Comparison of ENCODE assay signal across 8 mouse cellular contexts in the genomic region with DNA sequence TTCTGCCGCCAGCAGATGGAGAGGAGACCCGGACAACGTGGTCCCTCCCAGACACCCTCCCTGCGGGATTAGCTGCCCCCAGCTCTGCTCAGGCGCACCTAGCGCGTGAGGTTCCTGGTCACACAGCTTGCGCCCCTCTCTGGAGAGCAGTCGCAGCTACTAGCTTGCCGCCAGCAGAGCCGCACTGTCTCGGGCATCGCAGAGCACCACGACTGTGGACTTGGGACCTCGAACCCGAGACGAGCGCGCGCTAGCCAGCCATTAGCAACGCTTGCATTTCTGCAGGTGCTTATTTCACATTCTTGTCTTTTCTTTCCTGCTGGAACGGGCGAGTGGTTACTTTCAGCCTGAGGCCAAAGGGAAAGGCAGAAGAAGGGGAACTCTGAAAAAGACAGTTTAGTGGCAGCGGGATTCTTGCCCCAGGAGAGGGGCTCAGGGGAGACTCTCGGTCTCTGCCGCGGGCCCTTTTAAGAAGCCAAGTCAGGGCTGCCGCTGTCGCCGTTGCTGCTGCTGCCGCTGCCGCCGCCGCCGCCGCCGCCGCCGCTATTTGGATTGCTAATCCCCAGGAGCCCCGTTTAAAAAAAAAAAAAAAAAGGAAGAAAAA. TPM values are rescaled to one million over a fixed set of nuclear protein-coding genes. Genes with fewer than 3 reads are reported as not detected.
DNase-seq lines count a peak whose midpoint lies in the region; ATAC-seq and TF ChIP-seq lines count a peak whose summit lies in the region.

No protein-coding gene starts in this region.

- 0 out of 2 replicates have a peak overlapping the region, but pooled peaks have one; percentile 7 for H3K27ac ChIP-seq in embryonic facial prominence, embryonic 15.5 days (replicated peaks)
- no peak overlapping the region for H3K27ac ChIP-seq in limb, embryonic 15.5 days
- H3K27ac ChIP-seq in midbrain, embryonic 15.5 days, result peak overlapping the region; percentile 89
- H3K27ac ChIP-seq in spleen, adult 2 months (ENCODE audit: insufficient read depth, low read length), result peak overlapping the region; percentile 95

- peak overlapping the region; percentile 98 for H3K4me2 ChIP-seq in embryonic facial prominence, embryonic 15.5 days (replicated peaks)
- H3K4me2 ChIP-seq in limb, embryonic 15.5 days, result peak overlapping the region; percentile 96
- H3K4me2 ChIP-seq in midbrain, embryonic 15.5 days, result peak overlapping the region; percentile 95

- TF ChIP-seq CTCF in spleen, adult 2 months (IDR thresholded peaks at IDR 0.05; ENCODE audit: extremely low read depth, insufficient read depth, insufficient read length, insufficient replicate concordance), result peak; percentile 30; the same call in 1 of the 2 replicates

- H3K36me3 ChIP-seq in embryonic facial prominence, embryonic 15.5 days, result no peaks in the 10 kb centered on the region
- no peaks in the 10 kb centered on the region for H3K36me3 ChIP-seq in limb, embryonic 15.5 days
- H3K36me3 ChIP-seq in midbrain, embryonic 15.5 days (replicated peaks), result no peaks in the 10 kb centered on the region
- peaks cover 2% of the 10 kb centered on the region; the same call in 1 of the 2 replicates for H3K36me3 ChIP-seq in spleen, adult 2 months (ENCODE audit: control insufficient read depth, insufficient read depth, low read length)

- peak; percentile 68 for ATAC-seq in embryonic facial prominence, embryonic 15.5 days (ENCODE audit: insufficient number of reproducible peaks, low FRiP score, low TSS enrichment, low read depth)
- no peak for ATAC-seq in limb, embryonic 15.5 days (ENCODE audit: insufficient number of reproducible peaks, low FRiP score, low TSS enrichment, low read depth)
- ATAC-seq in midbrain, embryonic 15.5 days (replicated peaks), result peak; percentile 89

- peak overlapping the region; percentile 69 for H3K4me3 ChIP-seq in embryonic facial prominence, embryonic 15.5 days (replicated peaks)
- H3K4me3 ChIP-seq in limb, embryonic 15.5 days, result peak overlapping the region; percentile 71
- H3K4me3 ChIP-seq in midbrain, embryonic 15.5 days, result peak overlapping the region; percentile 85
- peak overlapping the region; percentile 84 for H3K4me3 ChIP-seq in spleen, adult 2 months (ENCODE audit: extremely low read depth, insufficient read depth, insufficient read length)

- DNase-seq in A20 (ENCODE audit: low read depth, low spot score), result peak; percentile 87
- DNase-seq in adrenal gland, postnatal 4 days (ENCODE audit: low spot score in 2 of 2), result peak; percentile 18 to 21
- peak; percentile 61 to 63 for DNase-seq in heart, adult 9 months (ENCODE audit: low spot score in 2 of 2)
- peak; percentile 59 to 67 for DNase-seq in kidney, adult 8-10 months
- peak; percentile 50 to 68 for DNase-seq in spleen, adult 2 months (ENCODE audit: low read depth in 1 of 2, low spot score in 2 of 2)

- H3K9me3 ChIP-seq in embryonic facial prominence, embryonic 15.5 days (replicated peaks), result no peaks in the 10 kb centered on the region
- no peaks in the 10 kb centered on the region for H3K9me3 ChIP-seq in limb, embryonic 15.5 days
- no peaks in the 10 kb centered on the region for H3K9me3 ChIP-seq in midbrain, embryonic 15.5 days

- H3K27me3 ChIP-seq in embryonic facial prominence, embryonic 15.5 days, result peaks cover 53% of the 10 kb centered on the region
- peaks cover 35% of the 10 kb centered on the region for H3K27me3 ChIP-seq in limb, embryonic 15.5 days
- H3K27me3 ChIP-seq in midbrain, embryonic 15.5 days (replicated peaks), result no peaks in the 10 kb centered on the region
- no peaks in the 10 kb centered on the region for H3K27me3 ChIP-seq in spleen, adult 2 months (ENCODE audit: control insufficient read depth, insufficient read depth, low read length)

- under 1% methylated on average over 40 of the region's 40 CpGs for WGBS in embryonic facial prominence, embryonic 15.5 days
- WGBS in limb, embryonic 15.5 days, result under 1% methylated on average over 40 of the region's 40 CpGs
- WGBS in midbrain, embryonic 15.5 days, result under 1% methylated on average over 40 of the region's 40 CpGs
- 1% methylated on average over 40 of the region's 40 CpGs for WGBS in spleen, adult 2 months

- H3K9ac ChIP-seq in embryonic facial prominence, embryonic 15.5 days, result peak overlapping the region; percentile 44
- peak overlapping the region; percentile 33; the same call in 1 of the 2 replicates for H3K9ac ChIP-seq in limb, embryonic 15.5 days
- H3K9ac ChIP-seq in midbrain, embryonic 15.5 days, result peak overlapping the region; percentile 78

- TF ChIP-seq POLR2A in spleen, adult 2 months (IDR thresholded peaks at IDR 0.05; ENCODE audit: low read depth, low read length), result peak; percentile 17; the same call in 1 of the 2 replicates

- peaks cover 14% of the 10 kb centered on the region for H3K4me1 ChIP-seq in embryonic facial prominence, embryonic 15.5 days
- H3K4me1 ChIP-seq in limb, embryonic 15.5 days, result peaks cover 17% of the 10 kb centered on the region
- peaks cover 17% of the 10 kb centered on the region for H3K4me1 ChIP-seq in midbrain, embryonic 15.5 days
- peaks cover 6% of the 10 kb centered on the region; the same call in 1 of the 2 replicates for H3K4me1 ChIP-seq in spleen, adult 2 months (ENCODE audit: control insufficient read depth, insufficient read depth, insufficient read length)

RNA-seq across cellular contexts. Expression of gene Lmo2, which starts 11.8 kb away (rescaled TPM):
- 10 to 100 TPM; 40.0 to 41.3 TPM for total RNA-seq in adrenal gland, postnatal 4 days (2021)
- 18.6 and 20.8 TPM in 2 replicates for polyA plus RNA-seq in embryonic facial prominence, embryonic 15.5 days (2015; fragmentation: Nextera tagmentation; extraction: Ambion mirVana)
- polyA plus RNA-seq in limb, embryonic 15.5 days (2015; fragmentation: Nextera tagmentation; extraction: Ambion mirVana), result 16.4 and 18.7 TPM in 2 replicates
- 32.0 and 33.6 TPM in 2 replicates for polyA plus RNA-seq in midbrain, embryonic 15.5 days (2015; fragmentation: Nextera tagmentation; extraction: Ambion mirVana)
- polyA plus RNA-seq in spleen, adult 2 months (2012; rRNA removed), result 91.1 and 97.7 TPM in 2 replicates

RNA-seq across cellular contexts. Expression of gene Fbxo3, which starts 58.0 kb away (rescaled TPM):
- total RNA-seq in adrenal gland, postnatal 4 days (2021), result 10 to 100 TPM; 79.7 to 80.7 TPM
- polyA plus RNA-seq in embryonic facial prominence, embryonic 15.5 days (2015; fragmentation: Nextera tagmentation; extraction: Ambion mirVana), result 51.3 and 53.8 TPM in 2 replicates
- 52.0 and 53.5 TPM in 2 replicates for polyA plus RNA-seq in limb, embryonic 15.5 days (2015; fragmentation: Nextera tagmentation; extraction: Ambion mirVana)
- 73.4 and 76.2 TPM in 2 replicates for polyA plus RNA-seq in midbrain, embryonic 15.5 days (2015; fragmentation: Nextera tagmentation; extraction: Ambion mirVana)
- polyA plus RNA-seq in spleen, adult 2 months (2012; rRNA removed), result 9.5 and 9.6 TPM in 2 replicates

RNA-seq across cellular contexts. Expression of gene 4931422A03Rik, which starts 58.6 kb away (rescaled TPM):
- total RNA-seq in adrenal gland, postnatal 4 days (2021), result under 1 TPM in 1 of 2 experiments, not detected in 1; 0.96 TPM
- 2.4 and 2.7 TPM in 2 replicates for polyA plus RNA-seq in embryonic facial prominence, embryonic 15.5 days (2015; fragmentation: Nextera tagmentation; extraction: Ambion mirVana)
- 2.3 TPM in 2 replicates for polyA plus RNA-seq in limb, embryonic 15.5 days (2015; fragmentation: Nextera tagmentation; extraction: Ambion mirVana)
- 3.7 and 3.8 TPM in 2 replicates for polyA plus RNA-seq in midbrain, embryonic 15.5 days (2015; fragmentation: Nextera tagmentation; extraction: Ambion mirVana)
- not detected in 2 replicates for polyA plus RNA-seq in spleen, adult 2 months (2012; rRNA removed)

Comparison
In these comparisons a context has a peak if more than half of its experiments do, and no peak if none do; other contexts are left out.
1. DNase-seq: peak in every context shown above with its lines; median percentile 87 in A20; 63 in kidney, adult 8-10 months; 62 in heart, adult 9 months; 59 in spleen, adult 2 months; 20 in adrenal gland, postnatal 4 days.